Mouse (Mus musculus): ENCODE results near the gene Kcnd1. TPM values are rescaled to one million over a fixed set of nuclear protein-coding genes. Genes with fewer than 3 reads are reported as not detected.
A peak's percentile ranks its signal among the peaks of the same experiment; 100 is the strongest.

Gene Kcnd1
- polyA plus RNA-seq (2015; fragmentation: Nextera tagmentation; extraction: Ambion mirVana): 0.69 and 1.0 TPM in 2 replicates

DNA sequence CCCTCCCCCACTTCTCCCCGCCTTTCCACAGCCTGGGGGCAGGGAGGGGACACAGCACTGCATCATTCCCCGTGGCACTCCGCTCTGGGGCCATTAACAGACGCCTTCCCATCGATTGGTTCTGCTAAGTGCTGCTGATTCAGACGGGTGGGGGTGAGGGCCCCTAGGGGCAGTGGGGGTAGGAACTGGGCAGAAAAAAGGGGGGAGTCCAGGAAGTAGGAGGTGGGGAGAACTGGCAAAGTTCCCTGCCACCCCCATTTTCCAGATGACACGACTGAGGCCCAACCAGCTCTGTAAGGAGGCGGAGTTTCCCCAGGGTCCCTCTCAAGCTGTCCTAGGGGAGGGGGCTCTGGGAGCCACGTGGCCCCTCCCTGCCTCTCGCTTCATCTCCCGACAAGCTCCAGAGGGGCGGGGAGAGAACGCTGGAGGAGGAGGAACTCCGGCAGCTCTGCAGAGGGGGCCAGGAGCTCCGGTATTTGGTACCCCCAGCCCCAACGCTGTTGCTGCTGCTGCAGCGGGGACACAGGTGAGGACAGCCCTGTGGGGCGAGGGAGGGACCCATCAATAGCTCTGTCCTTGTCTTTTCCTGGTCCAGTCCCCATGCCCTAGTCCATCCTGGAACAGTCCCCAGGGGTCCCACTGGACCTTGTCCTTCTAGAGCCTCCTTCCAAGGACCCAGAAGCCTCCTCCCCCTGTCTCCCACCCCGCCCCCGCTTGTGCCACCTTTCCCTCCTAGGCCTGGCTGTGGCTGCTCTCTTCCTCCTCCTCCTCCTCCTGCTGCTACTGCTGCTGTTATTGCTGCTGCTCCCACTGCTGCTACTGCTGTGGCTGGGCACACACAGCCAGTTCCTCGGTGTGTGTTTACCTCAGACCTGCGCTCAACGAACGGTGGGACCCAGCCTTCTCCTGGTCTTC is at the start of gene Kcnd1:
TSS of gene Kcnd1 (plus strand) at position 425 of the 915 bp plus-strand sequence.
- Histone ChIP-seq H3K4me2 (peak within 1 kb of the TSS; percentile 70), H3K27me3 (no peaks in the 10 kb centered on the region), H3K9ac (peak within 1 kb of the TSS; percentile 43), H3K4me3 (peak within 1 kb of the TSS; percentile 47), H3K4me1 (replicated peaks) (peaks cover 3% of the 10 kb centered on the region), H3K9me3 (replicated peaks) (no peaks in the 10 kb centered on the region), H3K27ac (no peak within 1 kb of the TSS), H3K36me3 (peaks cover 4% of the 10 kb centered on the region; the same call in 1 of the 2 replicates)
- WGBS: 18% methylated on average over 23 of the region's 24 CpGs
- peak; percentile 70 for ATAC-seq (replicated peaks; ENCODE audit: insufficient number of reproducible peaks, insufficient read depth, low FRiP score, low read depth)

DNA sequence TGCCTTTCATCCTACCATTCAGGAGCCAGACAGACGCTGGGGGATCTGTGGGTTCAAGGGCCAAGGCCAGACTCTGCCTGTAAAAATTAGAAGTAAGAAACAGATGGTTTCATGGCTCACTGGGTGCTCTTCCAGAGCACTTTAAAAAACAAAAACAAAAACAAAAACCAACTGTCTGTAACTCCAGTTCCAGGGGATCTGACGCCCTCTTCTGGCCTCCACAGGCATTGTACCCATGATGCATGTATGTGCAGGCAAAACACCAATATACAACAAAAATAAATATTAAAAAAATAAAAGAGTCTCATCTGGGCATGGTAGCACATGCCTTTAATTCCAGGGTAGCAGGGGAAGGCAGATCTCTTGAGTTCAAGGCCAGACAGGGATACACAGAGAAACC is 49.3 kb upstream of the Kcnd1 start:
- Histone ChIP-seq H3K27me3 (no peaks in the 10 kb centered on the region), H3K4me2 (no peak overlapping the region), H3K4me3 (no peak overlapping the region), H3K9me3 (replicated peaks) (no peaks in the 10 kb centered on the region), H3K4me1 (replicated peaks) (no peaks in the 10 kb centered on the region), H3K27ac (no peak overlapping the region), H3K36me3 (peaks cover 13% of the 10 kb centered on the region), H3K9ac (no peak overlapping the region)
- 60% methylated on average over 2 of the region's 2 CpGs for WGBS
- ATAC-seq (replicated peaks; ENCODE audit: insufficient number of reproducible peaks, insufficient read depth, low FRiP score, low read depth): no peak

DNA sequence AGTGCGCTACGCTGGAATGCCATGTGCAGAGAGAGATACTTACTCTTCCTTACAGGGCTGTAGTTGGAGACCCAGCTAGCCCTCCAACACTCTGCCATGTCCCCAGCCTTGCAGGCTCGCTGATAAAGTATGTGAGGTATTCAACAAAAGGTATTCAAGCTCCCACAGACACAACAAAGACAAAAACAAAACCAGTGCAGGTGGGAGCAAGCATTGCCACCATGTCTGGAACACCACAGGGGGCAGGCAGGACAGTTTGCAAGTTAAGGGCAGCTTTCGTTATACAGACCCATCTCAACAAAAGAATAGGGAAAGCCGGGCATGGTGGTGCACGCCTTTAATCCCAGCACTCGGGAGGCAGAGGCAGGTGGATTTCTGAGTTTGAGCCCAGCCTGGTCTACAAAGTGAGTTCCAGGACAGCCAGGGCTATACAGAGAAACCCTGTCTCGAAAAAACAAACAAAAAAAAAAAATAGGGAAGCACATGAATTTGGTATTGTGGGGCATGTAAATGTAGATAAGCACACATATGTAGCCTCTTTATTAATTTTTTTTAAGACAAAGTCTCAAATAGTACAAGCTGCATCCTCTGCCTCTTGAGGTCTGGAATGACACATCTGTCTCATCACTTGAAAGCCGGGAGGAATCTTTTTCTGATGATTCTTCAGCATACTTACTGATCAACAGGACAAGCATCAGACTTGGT is 46.4 kb upstream of the Kcnd1 start:
- Histone ChIP-seq H3K4me2 (no peak overlapping the region), H3K9ac (no peak overlapping the region), H3K36me3 (no peaks in the 10 kb centered on the region; the same call in 1 of the 2 replicates), H3K27me3 (no peaks in the 10 kb centered on the region), H3K27ac (no peak overlapping the region), H3K4me3 (no peak overlapping the region), H3K4me1 (replicated peaks) (no peaks in the 10 kb centered on the region), H3K9me3 (replicated peaks) (no peaks in the 10 kb centered on the region)
- no peak for ATAC-seq (replicated peaks; ENCODE audit: insufficient number of reproducible peaks, insufficient read depth, low FRiP score, low read depth)
- 71% methylated on average over 9 of the region's 9 CpGs for WGBS

DNA sequence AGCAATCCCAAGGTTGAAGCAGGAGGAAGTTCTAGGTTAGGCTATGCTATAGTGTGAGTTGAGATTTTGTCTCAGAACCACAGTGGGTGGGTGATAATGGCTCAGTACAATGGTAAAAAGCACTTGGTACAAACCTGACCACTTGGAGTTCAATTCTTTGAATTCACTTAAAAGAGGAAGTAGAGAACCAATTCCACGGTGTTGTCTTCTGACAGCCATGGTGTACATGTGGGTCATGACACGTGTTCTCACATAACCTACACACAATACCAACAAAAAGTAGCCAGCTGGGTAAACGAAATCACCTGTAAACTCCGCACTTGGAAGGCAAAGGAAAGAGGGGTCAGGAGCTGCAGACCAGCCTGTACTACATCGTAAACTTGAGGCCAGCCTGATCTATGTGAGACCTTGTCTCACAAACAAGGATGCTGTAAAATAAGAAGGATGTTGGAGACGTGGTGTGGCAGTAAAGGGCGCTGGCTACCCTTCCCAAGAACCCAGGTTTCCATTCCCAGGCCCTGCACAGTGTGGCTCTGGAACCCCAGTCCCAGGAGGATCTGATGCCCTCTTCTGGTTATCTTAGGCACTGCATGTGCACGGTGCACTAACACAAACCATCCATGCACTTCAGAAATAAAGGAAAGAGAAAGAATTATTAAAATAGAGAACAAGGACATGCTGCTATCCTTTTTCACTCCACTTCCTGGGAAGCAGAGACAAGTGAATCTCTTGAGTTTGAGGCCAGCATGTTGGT is 45.6 kb upstream of the Kcnd1 start:
- Histone ChIP-seq H3K9ac (no peak overlapping the region), H3K4me1 (replicated peaks) (no peaks in the 10 kb centered on the region), H3K36me3 (no peaks in the 10 kb centered on the region), H3K9me3 (replicated peaks) (no peaks in the 10 kb centered on the region), H3K27me3 (no peaks in the 10 kb centered on the region), H3K4me3 (no peak overlapping the region), H3K27ac (no peak overlapping the region), H3K4me2 (no peak overlapping the region)
- 0 out of 2 replicates have a peak, but pooled peaks have one; percentile 27 for ATAC-seq (replicated peaks; ENCODE audit: insufficient number of reproducible peaks, insufficient read depth, low FRiP score, low read depth)
- 44% methylated on average over 8 of the region's 8 CpGs for WGBS

DNA sequence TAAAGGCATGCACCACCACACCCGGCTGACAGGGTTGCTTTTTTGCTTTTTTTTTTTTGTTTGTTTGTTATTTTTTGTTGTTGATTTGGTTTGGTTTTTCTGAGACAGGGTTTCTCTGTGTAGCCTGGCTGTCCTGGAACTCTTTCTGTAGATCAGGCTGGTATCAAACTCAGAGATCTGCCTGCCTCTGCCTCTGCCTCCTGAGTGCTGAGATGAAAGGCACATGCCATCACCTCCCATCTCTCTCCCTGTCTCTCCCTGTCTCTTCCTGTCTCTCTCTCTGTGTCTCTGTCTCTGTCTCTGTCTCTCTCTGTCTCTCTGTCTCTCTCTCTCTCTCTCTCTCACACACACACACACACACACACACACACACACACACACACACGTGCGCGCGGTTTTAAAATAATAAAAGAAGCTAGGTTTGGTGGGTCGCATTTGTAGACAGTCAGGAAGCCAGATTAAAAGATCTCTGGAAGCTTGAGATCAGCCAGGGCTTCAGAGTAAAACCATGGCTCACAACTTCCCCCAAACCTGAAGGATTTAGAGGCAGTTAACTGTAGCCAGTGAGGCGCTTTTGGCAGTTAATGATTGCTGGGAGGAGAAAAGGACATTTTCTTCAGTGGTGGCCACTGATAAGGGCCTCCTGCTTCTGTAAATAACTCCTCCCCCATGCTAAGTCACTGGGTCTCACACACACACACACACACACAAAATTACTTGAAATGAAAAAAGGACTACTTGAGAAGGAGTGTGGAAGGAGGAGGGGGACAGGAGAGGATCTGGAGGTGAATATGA is 43.4 kb upstream of the Kcnd1 start:
- H3K27ac ChIP-seq: no peak overlapping the region
- ATAC-seq (replicated peaks; ENCODE audit: insufficient number of reproducible peaks, insufficient read depth, low FRiP score, low read depth): no peak
- WGBS: 66% methylated on average over 7 of the region's 7 CpGs

DNA sequence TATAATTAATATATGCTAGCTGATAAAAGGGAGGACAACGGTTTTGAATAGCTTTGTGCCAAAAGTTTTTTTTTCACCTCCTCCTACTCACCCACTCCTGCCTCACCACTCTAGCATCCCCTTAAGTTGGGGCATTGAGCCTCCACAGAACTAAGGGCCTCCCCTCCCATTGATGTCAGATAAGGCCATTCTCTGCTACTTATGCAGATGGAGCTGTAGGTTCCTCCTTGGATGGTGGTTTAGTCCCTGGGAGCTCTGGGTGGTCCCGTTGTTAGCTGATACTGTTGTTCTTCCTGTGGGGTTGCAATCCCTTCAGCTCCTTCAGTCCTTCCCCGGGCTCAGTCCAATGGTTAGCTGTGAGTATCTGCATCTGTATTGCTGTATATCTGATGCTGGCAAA is 42.8 kb upstream of the Kcnd1 start:
- no peak overlapping the region for H3K4me3 ChIP-seq

More for the DNA sequence above, 43.4 kb upstream of the Kcnd1 start:
- Histone ChIP-seq H3K4me2 (no peak overlapping the region), H3K9ac (no peak overlapping the region), H3K4me3 (no peak overlapping the region), H3K36me3 (no peaks in the 10 kb centered on the region), H3K9me3 (replicated peaks) (no peaks in the 10 kb centered on the region), H3K4me1 (replicated peaks) (no peaks in the 10 kb centered on the region), H3K27me3 (no peaks in the 10 kb centered on the region)

DNA sequence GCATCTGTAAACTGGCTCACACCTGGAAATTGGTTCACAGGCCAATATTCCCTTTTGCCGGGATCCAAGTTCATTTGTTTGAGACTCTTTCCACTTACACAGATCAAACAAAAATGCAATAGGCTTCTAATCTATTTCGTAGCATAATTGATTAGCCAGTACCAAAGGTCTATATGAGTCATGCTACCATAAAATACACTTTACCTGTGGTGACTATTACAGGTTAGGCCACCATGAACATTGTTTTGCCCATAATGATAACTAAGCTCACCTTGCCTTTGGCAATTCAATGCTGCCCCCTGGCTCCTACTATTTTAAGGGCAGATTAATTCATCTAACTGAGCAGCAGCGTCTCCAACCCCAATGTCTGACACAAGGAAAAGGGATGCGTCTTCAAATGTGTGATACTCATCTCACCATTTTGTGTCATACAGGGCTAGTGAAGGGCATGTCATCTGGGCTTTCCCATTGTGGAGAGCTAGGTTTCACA is 39.4 kb upstream of the Kcnd1 start:
- Histone ChIP-seq H3K4me1 (replicated peaks) (no peaks in the 10 kb centered on the region), H3K9me3 (replicated peaks) (no peaks in the 10 kb centered on the region), H3K27me3 (no peaks in the 10 kb centered on the region), H3K4me2 (no peak overlapping the region), H3K9ac (no peak overlapping the region), H3K4me3 (no peak overlapping the region), H3K36me3 (no peaks in the 10 kb centered on the region), H3K27ac (no peak overlapping the region)
- ATAC-seq (replicated peaks; ENCODE audit: insufficient number of reproducible peaks, insufficient read depth, low FRiP score, low read depth): no peak
- WGBS: 64% methylated on average over 4 of the region's 4 CpGs

More for the DNA sequence above, 42.8 kb upstream of the Kcnd1 start:
- Histone ChIP-seq H3K9me3 (replicated peaks) (no peaks in the 10 kb centered on the region), H3K4me2 (no peak overlapping the region), H3K27me3 (no peaks in the 10 kb centered on the region), H3K4me1 (replicated peaks) (no peaks in the 10 kb centered on the region), H3K9ac (no peak overlapping the region), H3K27ac (no peak overlapping the region), H3K36me3 (no peaks in the 10 kb centered on the region)
- ATAC-seq (replicated peaks; ENCODE audit: insufficient number of reproducible peaks, insufficient read depth, low FRiP score, low read depth): no peak
- 20% methylated on average over 3 of the region's 3 CpGs for WGBS

DNA sequence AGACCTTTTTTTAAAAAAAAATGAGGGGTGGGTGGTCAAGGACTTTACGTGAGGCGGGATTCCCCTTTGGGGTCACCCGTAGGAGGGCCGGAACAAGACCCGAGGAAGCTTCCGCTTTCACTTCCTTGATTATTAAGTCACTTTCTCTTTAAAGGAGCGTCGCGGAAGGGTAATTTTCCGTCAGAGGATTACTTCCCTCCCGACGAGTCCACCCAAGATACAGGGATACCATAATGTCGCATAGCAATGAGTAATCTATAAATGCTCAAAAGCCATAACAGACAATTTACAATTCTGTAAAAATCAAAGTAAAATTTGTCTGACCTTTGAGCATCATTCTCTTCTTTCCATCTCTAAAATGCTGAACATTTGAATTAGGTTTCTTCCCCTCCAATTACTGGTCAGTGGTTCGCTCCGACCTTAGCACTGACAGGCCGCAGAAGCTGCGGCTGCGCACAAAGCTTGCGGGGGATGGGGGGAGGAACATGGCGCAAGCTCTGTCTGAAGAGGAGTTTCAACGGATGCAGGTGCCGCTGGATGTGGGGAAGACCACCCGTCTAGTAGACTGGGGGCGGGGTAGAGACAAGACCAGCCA is 32.5 kb upstream of the Kcnd1 start, which contains the start of gene Gripap1:
TSS of gene Gripap1 (plus strand) at position 224 of the 595 bp plus-strand sequence.
- Histone ChIP-seq H3K27me3 (no peaks in the 10 kb centered on the region), H3K4me3 (peak within 1 kb of the TSS; percentile 62), H3K9ac (peak within 1 kb of the TSS; percentile 56; the same call in 1 of the 2 replicates), H3K4me1 (replicated peaks) (peaks cover 7% of the 10 kb centered on the region), H3K36me3 (no peaks in the 10 kb centered on the region), H3K9me3 (replicated peaks) (no peaks in the 10 kb centered on the region), H3K4me2 (peak within 1 kb of the TSS; percentile 57), H3K27ac (no peak within 1 kb of the TSS)
- peak; percentile 69 for ATAC-seq (replicated peaks; ENCODE audit: insufficient number of reproducible peaks, insufficient read depth, low FRiP score, low read depth)
- 13% methylated on average over 24 of the region's 24 CpGs for WGBS

DNA sequence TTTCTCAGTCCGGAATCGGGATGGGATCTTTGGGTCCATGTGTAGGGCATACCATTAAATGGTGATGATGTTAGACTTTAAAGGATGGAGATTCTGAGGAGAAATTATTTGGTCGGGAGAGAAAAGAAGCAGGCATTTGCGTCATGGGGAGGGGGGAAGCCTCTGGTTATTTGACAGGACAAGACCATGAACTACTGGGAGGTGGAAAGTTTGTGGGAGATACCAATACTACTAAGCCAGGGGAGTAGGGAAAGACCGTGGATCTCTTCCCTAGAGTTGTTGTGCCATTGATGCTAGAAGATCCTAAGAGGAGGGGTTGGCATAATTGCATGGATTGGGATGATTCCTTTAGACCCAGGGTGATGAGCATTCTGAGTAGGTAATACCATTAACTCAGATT is 31.8 kb upstream of the Kcnd1 start:
- ATAC-seq (replicated peaks; ENCODE audit: insufficient number of reproducible peaks, insufficient read depth, low FRiP score, low read depth): no peak

DNA sequence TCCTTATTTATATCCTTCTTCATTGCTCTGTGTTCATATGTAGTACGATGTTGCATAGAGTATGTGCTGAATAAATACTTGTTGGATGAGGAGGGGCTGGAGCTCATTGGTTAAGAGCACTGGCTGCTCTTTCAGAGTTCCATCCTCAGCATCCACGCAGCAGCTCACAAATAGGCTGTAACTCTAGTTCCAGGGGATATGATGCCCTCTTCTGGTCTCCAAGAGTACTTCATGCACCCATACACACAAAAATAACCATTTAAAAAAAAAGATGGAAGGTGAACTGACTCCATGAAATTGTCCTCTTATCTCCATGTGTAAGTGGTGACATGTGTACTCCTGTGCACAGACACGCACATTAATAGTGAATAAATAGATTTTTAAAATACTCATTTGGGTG is 28.7 kb upstream of the Kcnd1 start:
- Histone ChIP-seq H3K27me3 (no peaks in the 10 kb centered on the region), H3K36me3 (no peaks in the 10 kb centered on the region), H3K9ac (no peak overlapping the region), H3K9me3 (replicated peaks) (no peaks in the 10 kb centered on the region), H3K27ac (no peak overlapping the region), H3K4me3 (no peak overlapping the region), H3K4me1 (replicated peaks) (peaks cover 7% of the 10 kb centered on the region), H3K4me2 (no peak overlapping the region)
- no peak for ATAC-seq (replicated peaks; ENCODE audit: insufficient number of reproducible peaks, insufficient read depth, low FRiP score, low read depth)
- 42% methylated on average over 3 of the region's 3 CpGs for WGBS

More for the DNA sequence above, 31.8 kb upstream of the Kcnd1 start:
- Histone ChIP-seq H3K4me2 (peak overlapping the region; percentile 57), H3K27ac (no peak overlapping the region), H3K4me1 (replicated peaks) (peaks cover 7% of the 10 kb centered on the region), H3K27me3 (no peaks in the 10 kb centered on the region), H3K9ac (peak overlapping the region; percentile 56; the same call in 1 of the 2 replicates), H3K4me3 (peak overlapping the region; percentile 62), H3K9me3 (replicated peaks) (no peaks in the 10 kb centered on the region), H3K36me3 (no peaks in the 10 kb centered on the region)
- 19% methylated on average over 5 of the region's 5 CpGs for WGBS

All from heart, embryonic 15.5 days (tissue).